Mouse (Mus musculus): ENCODE data around the gene Agap1. TPM values are rescaled to one million over a fixed set of nuclear protein-coding genes. Genes with fewer than 3 reads are reported as not detected.
A peak's percentile ranks its signal among the peaks of the same experiment; 100 is the strongest.

The Agap1 gene
- polyA plus RNA-seq, 1 experiment from 2014 or later = 4.8 TPM

- WGBS = 62% methylated on average over 7 of the region's 8 CpGs
- Histone ChIP-seq H3K9ac (ENCODE audit: low read depth, low read length) (no peak overlapping the region), H3K4me2 (ENCODE audit: low read depth, low read length) (no peak overlapping the region), H3K27me3 (replicated peaks; ENCODE audit: control insufficient read depth, insufficient read depth, low read length) (no peaks in the 10 kb centered on the region), H3K36me3 (ENCODE audit: control insufficient read depth, insufficient read depth, low read length) (no peaks in the 10 kb centered on the region), H3K9me3 (ENCODE audit: control insufficient read depth, low read length) (no peaks in the 10 kb centered on the region), H3K27ac (ENCODE audit: low read length) (no peak overlapping the region), H3K4me3 (ENCODE audit: low read length) (no peak overlapping the region), H3K4me1 (ENCODE audit: control insufficient read depth, insufficient read depth, low read length) (no peaks in the 10 kb centered on the region)
- no peak for ATAC-seq
Measured at GRCm38 (mm10) chr1:89621014-89621791, 166.6 kb downstream of the Agap1 start.

- Histone ChIP-seq H3K27me3 (replicated peaks; ENCODE audit: control insufficient read depth, insufficient read depth, low read length) (no peaks in the 10 kb centered on the region), H3K9me3 (ENCODE audit: control insufficient read depth, low read length) (no peaks in the 10 kb centered on the region), H3K9ac (ENCODE audit: low read depth, low read length) (no peak overlapping the region), H3K4me1 (ENCODE audit: control insufficient read depth, insufficient read depth, low read length) (0 out of 2 replicates have a peak, but pooled peaks cover under 1% of the 10 kb centered on the region), H3K4me2 (ENCODE audit: low read depth, low read length) (no peak overlapping the region), H3K4me3 (ENCODE audit: low read length) (no peak overlapping the region), H3K27ac (ENCODE audit: low read length) (no peak overlapping the region), H3K36me3 (ENCODE audit: control insufficient read depth, insufficient read depth, low read length) (no peaks in the 10 kb centered on the region)
- ATAC-seq = no peak
- WGBS = 86% methylated on average over 8 of the region's 8 CpGs
Measured at GRCm38 (mm10) chr1:89621952-89622351, 167.3 kb downstream of the Agap1 start.

GRCm38 (mm10) chr1:89622801-89623200 lies 168.2 kb downstream of the Agap1 start:
- WGBS = 81% methylated on average over 7 of the region's 7 CpGs
- Histone ChIP-seq H3K9ac (ENCODE audit: low read depth, low read length) (no peak overlapping the region), H3K36me3 (ENCODE audit: control insufficient read depth, insufficient read depth, low read length) (no peaks in the 10 kb centered on the region), H3K4me2 (ENCODE audit: low read depth, low read length) (no peak overlapping the region), H3K9me3 (ENCODE audit: control insufficient read depth, low read length) (no peaks in the 10 kb centered on the region), H3K27ac (ENCODE audit: low read length) (no peak overlapping the region), H3K27me3 (replicated peaks; ENCODE audit: control insufficient read depth, insufficient read depth, low read length) (no peaks in the 10 kb centered on the region), H3K4me3 (ENCODE audit: low read length) (no peak overlapping the region), H3K4me1 (ENCODE audit: control insufficient read depth, insufficient read depth, low read length) (0 out of 2 replicates have a peak, but pooled peaks cover 4% of the 10 kb centered on the region)
- no peak for ATAC-seq

GRCm38 (mm10) chr1:89625312-89625711 lies 170.7 kb downstream of the Agap1 start:
- no peaks in the 10 kb centered on the region for H3K36me3 ChIP-seq (ENCODE audit: control insufficient read depth, insufficient read depth, low read length)
- H3K4me1 ChIP-seq (ENCODE audit: control insufficient read depth, insufficient read depth, low read length) = 0 out of 2 replicates have a peak, but pooled peaks cover 10% of the 10 kb centered on the region
- H3K9ac ChIP-seq (ENCODE audit: low read depth, low read length) = no peak overlapping the region
- H3K27ac ChIP-seq (ENCODE audit: low read length) = no peak overlapping the region
- WGBS = 80% methylated on average over 4 of the region's 4 CpGs
- H3K4me2 ChIP-seq (ENCODE audit: low read depth, low read length) = no peak overlapping the region
- H3K4me3 ChIP-seq (ENCODE audit: low read length) = no peak overlapping the region
- H3K27me3 ChIP-seq (replicated peaks; ENCODE audit: control insufficient read depth, insufficient read depth, low read length) = no peaks in the 10 kb centered on the region
- no peak for ATAC-seq
- H3K9me3 ChIP-seq (ENCODE audit: control insufficient read depth, low read length) = no peaks in the 10 kb centered on the region

GRCm38 (mm10) chr1:89625967-89626366 lies 171.4 kb downstream of the Agap1 start:
- H3K4me3 ChIP-seq (ENCODE audit: low read length) = no peak overlapping the region
- no peak overlapping the region for H3K4me2 ChIP-seq (ENCODE audit: low read depth, low read length)
- H3K4me1 ChIP-seq (ENCODE audit: control insufficient read depth, insufficient read depth, low read length) = 0 out of 2 replicates have a peak, but pooled peaks cover 10% of the 10 kb centered on the region
- no peaks in the 10 kb centered on the region for H3K9me3 ChIP-seq (ENCODE audit: control insufficient read depth, low read length)
- H3K27ac ChIP-seq (ENCODE audit: low read length) = no peak overlapping the region
- H3K27me3 ChIP-seq (replicated peaks; ENCODE audit: control insufficient read depth, insufficient read depth, low read length) = no peaks in the 10 kb centered on the region
- WGBS = 93% methylated on average over 7 of the region's 7 CpGs
- no peak for ATAC-seq
- no peak overlapping the region for H3K9ac ChIP-seq (ENCODE audit: low read depth, low read length)
- H3K36me3 ChIP-seq (ENCODE audit: control insufficient read depth, insufficient read depth, low read length) = no peaks in the 10 kb centered on the region

DNA sequence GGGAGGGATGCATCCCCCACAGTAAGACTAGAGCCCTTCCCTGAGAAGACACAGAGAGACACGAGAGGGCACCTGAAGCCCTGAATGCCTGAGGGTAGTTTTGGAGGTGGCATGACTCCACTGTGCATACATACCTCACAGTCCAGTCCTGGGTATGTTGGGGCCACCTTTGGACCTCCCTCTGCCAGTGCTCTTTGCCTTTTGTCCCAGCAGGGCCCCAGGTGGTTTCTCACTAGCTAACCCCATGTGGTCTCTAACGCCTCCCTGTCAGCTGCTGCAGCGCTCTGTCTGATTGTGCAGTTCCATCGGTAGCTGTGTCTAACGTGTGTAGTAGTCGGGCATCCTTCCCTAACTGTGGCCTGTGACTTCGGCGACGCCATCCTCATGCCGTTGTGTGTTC lies 172.3 kb downstream of the Agap1 start:
- Histone ChIP-seq H3K9ac (ENCODE audit: low read depth, low read length) (no peak overlapping the region), H3K4me1 (ENCODE audit: control insufficient read depth, insufficient read depth, low read length) (0 out of 2 replicates have a peak, but pooled peaks cover 10% of the 10 kb centered on the region), H3K4me2 (ENCODE audit: low read depth, low read length) (no peak overlapping the region), H3K27me3 (replicated peaks; ENCODE audit: control insufficient read depth, insufficient read depth, low read length) (no peaks in the 10 kb centered on the region), H3K4me3 (ENCODE audit: low read length) (no peak overlapping the region), H3K36me3 (ENCODE audit: control insufficient read depth, insufficient read depth, low read length) (no peaks in the 10 kb centered on the region), H3K27ac (ENCODE audit: low read length) (peak overlapping the region; percentile 8; the same call in 1 of the 2 replicates), H3K9me3 (ENCODE audit: control insufficient read depth, low read length) (no peaks in the 10 kb centered on the region)
- ATAC-seq = peak; percentile 76
- WGBS = 73% methylated on average over 10 of the region's 10 CpGs

GRCm38 (mm10) chr1:89627650-89628049 lies 173.0 kb downstream of the Agap1 start:
- no peak overlapping the region for H3K4me3 ChIP-seq (ENCODE audit: low read length)
- no peaks in the 10 kb centered on the region for H3K36me3 ChIP-seq (ENCODE audit: control insufficient read depth, insufficient read depth, low read length)
- 57% methylated on average over 3 of the region's 3 CpGs for WGBS
- 0 out of 2 replicates have a peak overlapping the region, but pooled peaks have one; percentile 8 for H3K27ac ChIP-seq (ENCODE audit: low read length)
- no peak for ATAC-seq
- no peaks in the 10 kb centered on the region for H3K27me3 ChIP-seq (replicated peaks; ENCODE audit: control insufficient read depth, insufficient read depth, low read length)
- H3K4me2 ChIP-seq (ENCODE audit: low read depth, low read length) = no peak overlapping the region
- 0 out of 2 replicates have a peak, but pooled peaks cover 10% of the 10 kb centered on the region for H3K4me1 ChIP-seq (ENCODE audit: control insufficient read depth, insufficient read depth, low read length)
- H3K9ac ChIP-seq (ENCODE audit: low read depth, low read length) = no peak overlapping the region
- H3K9me3 ChIP-seq (ENCODE audit: control insufficient read depth, low read length) = no peaks in the 10 kb centered on the region

- 0 out of 2 replicates have a peak, but pooled peaks cover 13% of the 10 kb centered on the region for H3K4me1 ChIP-seq (ENCODE audit: control insufficient read depth, insufficient read depth, low read length)
- no peak overlapping the region for H3K4me2 ChIP-seq (ENCODE audit: low read depth, low read length)
- no peaks in the 10 kb centered on the region for H3K27me3 ChIP-seq (replicated peaks; ENCODE audit: control insufficient read depth, insufficient read depth, low read length)
- no peaks in the 10 kb centered on the region for H3K9me3 ChIP-seq (ENCODE audit: control insufficient read depth, low read length)
- WGBS = 79% methylated on average over 4 of the region's 4 CpGs
- H3K36me3 ChIP-seq (ENCODE audit: control insufficient read depth, insufficient read depth, low read length) = 0 out of 2 replicates have a peak, but pooled peaks cover 3% of the 10 kb centered on the region
- no peak overlapping the region for H3K9ac ChIP-seq (ENCODE audit: low read depth, low read length)
- no peak overlapping the region for H3K4me3 ChIP-seq (ENCODE audit: low read length)
- ATAC-seq = no peak
- H3K27ac ChIP-seq (ENCODE audit: low read length) = no peak overlapping the region
Measured at GRCm38 (mm10) chr1:89630836-89631235, 176.2 kb downstream of the Agap1 start.

GRCm38 (mm10) chr1:89631747-89632146 lies 177.1 kb downstream of the Agap1 start:
- Histone ChIP-seq H3K9me3 (ENCODE audit: control insufficient read depth, low read length) (no peaks in the 10 kb centered on the region), H3K4me1 (ENCODE audit: control insufficient read depth, insufficient read depth, low read length) (0 out of 2 replicates have a peak, but pooled peaks cover 13% of the 10 kb centered on the region), H3K4me3 (ENCODE audit: low read length) (no peak overlapping the region), H3K27ac (ENCODE audit: low read length) (no peak overlapping the region), H3K27me3 (replicated peaks; ENCODE audit: control insufficient read depth, insufficient read depth, low read length) (no peaks in the 10 kb centered on the region), H3K4me2 (ENCODE audit: low read depth, low read length) (no peak overlapping the region), H3K9ac (ENCODE audit: low read depth, low read length) (no peak overlapping the region), H3K36me3 (ENCODE audit: control insufficient read depth, insufficient read depth, low read length) (0 out of 2 replicates have a peak, but pooled peaks cover 3% of the 10 kb centered on the region)
- no peak for ATAC-seq
- WGBS = 41% methylated on average over 1 of the region's 1 CpGs

Data from intestine, embryonic 16.5 days (tissue).